Mouse (Mus musculus) mouse embryonic stem cell (cell line): Measurements from ENCODE around the gene Rsph9.

ENCODE experiments used
- in situ Hi-C, 2 experiments: fragments of 300-500 bp; cut with MboI; formaldehyde crosslinking; loops; 1 replicate in 1 of 2; 3 replicates in 1 of 2; pipeline ENCODE4 v1.14.3; 2019 to 2020; ENCODE audit warnings: low sequenced_read_pairs in 2 of 2, low pct_unique_long_range_greater_than_20kb in 1 of 2, mixed read lengths in 1 of 2; ENCODE audit not compliant: unreplicated experiment in 1 of 2

Rsph9 gene

GRCm38 (mm10) chr17:46116138-46116537 is 27.9 kb downstream of the Rsph9 start:
- in situ Hi-C loops, result no loop called here

DNA sequence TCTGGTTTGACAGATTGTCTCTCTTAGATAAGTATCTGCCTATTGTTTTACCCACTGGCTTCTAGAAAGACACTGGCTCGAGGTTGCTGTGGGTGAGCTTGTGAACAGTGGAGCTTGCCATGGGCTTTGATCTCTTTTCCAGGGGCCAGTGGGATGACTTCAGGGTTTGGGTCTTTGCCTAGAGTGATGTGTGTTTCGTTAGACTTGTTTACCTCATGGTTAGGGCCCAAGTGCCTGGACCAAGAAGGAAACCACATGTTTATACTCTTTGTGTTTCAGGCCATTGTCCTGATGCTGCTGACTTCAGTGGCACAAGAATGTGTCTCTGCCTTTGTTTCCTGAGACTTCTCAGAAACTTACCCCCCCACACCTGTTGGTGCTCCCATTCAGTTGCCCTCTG is 28.5 kb downstream of the Rsph9 start:
- in situ Hi-C loops, result no loop called here

- in situ Hi-C loops, result no loop called here
Measured at GRCm38 (mm10) chr17:46110402-46111289, 33.4 kb downstream of the Rsph9 start, which contains the start of gene Mrps18a. TSS of gene Mrps18a (plus strand) at chr17:46110986.

GRCm38 (mm10) chr17:46108286-46108685 is 35.7 kb downstream of the Rsph9 start:
- in situ Hi-C loops, result no loop called here

GRCm38 (mm10) chr17:46104487-46104886 is 39.5 kb downstream of the Rsph9 start:
- in situ Hi-C loops, result no loop called here

- in situ Hi-C loops, result no loop called here
Measured at GRCm38 (mm10) chr17:46102608-46103159, 41.3 kb downstream of the Rsph9 start.

GRCm38 (mm10) chr17:46101906-46102305 is 42.1 kb downstream of the Rsph9 start:
- in situ Hi-C loops, result no loop called here

- in situ Hi-C loops, result no loop called here
Measured at GRCm38 (mm10) chr17:46098525-46098924, 45.5 kb downstream of the Rsph9 start.

DNA sequence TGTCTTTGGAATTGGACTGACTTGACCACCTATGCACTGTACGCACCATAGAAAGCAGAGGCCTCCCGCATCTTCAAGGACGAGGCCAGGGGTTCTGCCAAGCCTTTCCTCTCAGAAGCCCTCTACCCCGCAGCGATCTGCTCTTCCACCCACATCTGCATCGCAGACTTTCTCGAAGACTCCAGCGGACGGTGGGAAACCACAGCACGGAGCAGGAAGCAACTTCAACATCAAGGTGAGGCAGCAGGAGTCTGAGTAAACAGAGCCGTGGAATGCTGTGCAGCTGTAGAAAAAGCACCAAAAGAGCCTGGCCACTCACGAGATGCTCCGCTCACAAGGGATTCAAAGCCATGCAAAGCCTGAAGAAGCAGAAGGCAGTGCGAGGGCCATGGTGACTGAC is 52.1 kb downstream of the Rsph9 start:
- in situ Hi-C loops, result no loop called here

DNA sequence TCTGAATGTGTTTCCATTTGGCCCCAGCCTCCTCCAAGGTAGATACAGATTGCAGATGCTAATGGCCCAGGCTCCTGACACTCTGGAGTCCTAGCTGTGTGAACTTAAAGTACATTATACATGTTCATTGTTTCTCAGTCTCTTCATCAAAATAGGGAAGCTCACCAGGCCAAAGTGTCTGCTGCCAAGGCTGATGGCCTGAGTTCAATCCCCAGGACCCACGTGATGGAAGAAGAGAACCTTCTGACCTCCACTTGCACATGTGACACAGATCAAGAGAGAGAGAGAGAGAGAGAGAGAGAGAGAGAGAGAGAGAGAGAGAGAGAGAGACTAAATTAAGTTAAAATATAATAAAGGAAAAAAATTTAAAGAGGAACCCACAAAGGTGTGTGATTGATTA is 52.7 kb downstream of the Rsph9 start:
- in situ Hi-C loops, result no loop called here

- in situ Hi-C loops, result no loop called here
Measured at GRCm38 (mm10) chr17:46086341-46086870, 57.6 kb downstream of the Rsph9 start.

DNA sequence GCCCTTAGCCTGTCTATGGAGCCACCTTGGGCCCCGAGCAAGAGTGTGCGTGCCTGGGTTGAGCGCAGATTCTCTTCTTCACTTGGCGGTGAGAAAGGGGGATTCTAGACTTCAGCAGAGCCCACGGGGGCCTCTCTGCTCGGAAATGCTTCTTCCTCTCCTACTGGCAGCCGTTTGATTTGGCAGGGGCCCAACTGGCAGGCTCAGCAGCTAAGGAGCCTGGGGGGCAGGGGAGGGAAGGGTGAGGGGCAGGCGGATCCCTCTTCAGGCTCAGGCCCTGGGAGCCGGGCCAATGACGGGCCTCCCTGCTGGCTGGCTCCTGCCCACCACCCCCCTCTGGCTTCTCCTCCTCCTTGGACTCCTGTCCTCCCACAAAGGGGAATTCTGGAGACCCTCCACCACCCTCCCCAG is 59.9 kb downstream of the Rsph9 start:
- in situ Hi-C loops, result no loop called here

GRCm38 (mm10) chr17:46083381-46083780 is 60.6 kb downstream of the Rsph9 start:
- in situ Hi-C loops, result no loop called here

GRCm38 (mm10) chr17:46081657-46082056 is 62.4 kb downstream of the Rsph9 start:
- in situ Hi-C loops, result no loop called here

DNA sequence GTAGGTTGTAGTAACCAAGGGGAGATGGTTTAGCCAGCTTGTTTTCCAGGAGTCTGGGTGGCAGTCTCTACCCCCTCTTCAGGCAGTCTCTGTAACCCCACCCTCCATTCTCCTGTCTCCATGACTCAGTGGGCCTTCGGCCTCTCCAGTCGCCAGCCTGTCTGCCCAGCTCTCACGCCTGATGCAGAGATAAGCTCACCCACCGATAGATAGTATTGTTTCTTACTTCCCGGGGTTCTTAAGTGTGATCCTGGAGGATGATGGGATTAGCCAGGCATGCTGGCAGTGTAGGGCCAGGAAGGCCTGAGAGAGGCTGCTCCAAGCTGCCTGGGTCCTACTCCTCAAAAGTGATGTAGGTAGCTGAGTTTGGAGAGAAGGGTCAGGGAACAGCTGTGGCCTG is 63.0 kb downstream of the Rsph9 start:
- in situ Hi-C loops, result no loop called here

- in situ Hi-C loops, result no loop called here
Measured at GRCm38 (mm10) chr17:46080388-46080787, 63.6 kb downstream of the Rsph9 start.

- in situ Hi-C loops, result no loop called here
Measured at GRCm38 (mm10) chr17:46079037-46079436, 65.0 kb downstream of the Rsph9 start.

GRCm38 (mm10) chr17:46077921-46078534 is 66.0 kb downstream of the Rsph9 start:
- in situ Hi-C loops, result no loop called here

DNA sequence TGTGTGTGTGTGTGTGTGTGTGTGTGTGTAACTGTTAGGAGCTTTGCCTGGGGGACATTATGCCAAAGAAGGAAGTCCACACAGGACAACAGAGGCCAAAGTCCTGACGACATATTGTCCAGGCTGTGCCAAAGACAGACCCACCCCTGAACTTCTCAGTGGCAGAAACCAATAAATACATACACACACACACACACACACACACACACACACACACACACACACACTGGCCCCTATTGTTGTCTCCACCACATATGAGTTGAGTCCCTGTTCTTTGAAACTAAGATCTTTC is 67.8 kb downstream of the Rsph9 start:
- in situ Hi-C loops, result no loop called here
